Mouse (Mus musculus) liver, embryonic 16.5 days (tissue): ENCODE data around the gene Smtn. TPM values are rescaled to one million over a fixed set of nuclear protein-coding genes. Genes with fewer than 3 reads are reported as not detected.

Experiments used
- ATAC-seq: fragments of 200-750 bp; cut with Nextera tagmentation; 2 replicates; pipeline ENCODE4 v1.8.0; 2017; ENCODE audit warnings: low read depth, mild to moderate bottlenecking, moderate number of reproducible peaks, moderate library complexity
- H3K27ac ChIP-seq: fragments of 300-500 bp; sonication (generic); 2 replicates; pipeline ENCODE4 v1.5.1; 2014; ENCODE audit warnings: mild to moderate bottlenecking, low read length
- H3K27me3 ChIP-seq: fragments of 300-500 bp; sonication (generic); 2 replicates; pipeline ENCODE4 v1.6.1; 2014; ENCODE audit warnings: low read depth, low read length, mixed read lengths; ENCODE audit not compliant: control insufficient read depth, insufficient read depth
- H3K36me3 ChIP-seq: fragments of 300-500 bp; sonication (generic); 2 replicates; pipeline ENCODE4 v1.6.1; 2014; ENCODE audit warnings: mild to moderate bottlenecking; ENCODE audit not compliant: control insufficient read depth, insufficient read depth
- H3K4me1 ChIP-seq: fragments of 300-500 bp; sonication (generic); 2 replicates; pipeline ENCODE4 v1.6.1; 2014; ENCODE audit warnings: low read depth, low read length, mixed read lengths; ENCODE audit not compliant: control insufficient read depth
- H3K4me2 ChIP-seq: fragments of 300-500 bp; sonication (generic); 2 replicates; pipeline ENCODE4 v1.6.1; 2014; ENCODE audit warnings: low read depth, low read length, mixed read lengths
- H3K4me3 ChIP-seq: fragments of 300-500 bp; sonication (generic); 2 replicates; pipeline ENCODE4 v1.5.1; 2014; ENCODE audit warnings: low read depth, mild to moderate bottlenecking, low read length
- H3K9ac ChIP-seq: fragments of 300-500 bp; sonication (generic); 2 replicates; pipeline ENCODE4 v1.6.1; 2014; ENCODE audit warnings: low read depth, low read length
- H3K9me3 ChIP-seq: fragments of 300-500 bp; sonication (generic); replicated peaks from 2 replicates; pipeline ENCODE4 v1.6.1; 2016; ENCODE audit warnings: low read length; ENCODE audit not compliant: control insufficient read depth
- WGBS: fragments of 180-500 bp; shearing (Covaris S2); extraction: QIAGEN DNeasy Blood & Tissue Kit; methylation state at CpG from one replicate; pipeline ENCODE4 v1.1.7; 2014; ENCODE audit not compliant: insufficient replicate concordance; 5-methylcytosine and 5-hydroxymethylcytosine counted together
- polyA plus RNA-seq: library from polyadenylated mRNA; unstranded; fragments of >200 nt; fragmentation: Nextera tagmentation; extraction: Ambion mirVana; gene quantifications from 2 replicates; pipeline ENCODE4 v1.2.1, GENCODE M21; 2015

Smtn gene
- 10.4 and 16.7 TPM in 2 replicates for polyA plus RNA-seq

GRCm38 (mm10) chr11:3540451-3541085 is at the start of gene Smtn:
TSS of gene Smtn (minus strand) at chr11:3540612.
- Histone ChIP-seq H3K4me2 (peak within 1 kb of the TSS; percentile 77), H3K36me3 (no peaks in the 10 kb centered on the region), H3K9me3 (no peaks in the 10 kb centered on the region), H3K9ac (peak within 1 kb of the TSS; percentile 50), H3K4me3 (peak within 1 kb of the TSS; percentile 67), H3K27me3 (no peaks in the 10 kb centered on the region), H3K4me1 (peaks cover 26% of the 10 kb centered on the region), H3K27ac (peak within 1 kb of the TSS; percentile 10; the same call in 1 of the 2 replicates)
- ATAC-seq, result no peak
- WGBS, result 70% methylated on average over 23 of the region's 23 CpGs

- no peak overlapping the region for H3K9ac ChIP-seq
- WGBS, result 52% methylated on average over 11 of the region's 11 CpGs
- no peaks in the 10 kb centered on the region for H3K27me3 ChIP-seq
- H3K36me3 ChIP-seq, result no peaks in the 10 kb centered on the region
- no peaks in the 10 kb centered on the region for H3K4me1 ChIP-seq
- no peak overlapping the region for H3K4me3 ChIP-seq
- no peaks in the 10 kb centered on the region for H3K9me3 ChIP-seq
- no peak overlapping the region for H3K27ac ChIP-seq
- no peak for ATAC-seq
- no peak overlapping the region for H3K4me2 ChIP-seq
These were observed 47.7 kb upstream of the Smtn start for GRCm38 (mm10) chr11:3588036-3588672.

GRCm38 (mm10) chr11:3587350-3587749 is 46.9 kb upstream of the Smtn start:
- H3K27me3 ChIP-seq, result no peaks in the 10 kb centered on the region
- no peaks in the 10 kb centered on the region for H3K36me3 ChIP-seq
- no peaks in the 10 kb centered on the region for H3K9me3 ChIP-seq
- no peak overlapping the region for H3K9ac ChIP-seq
- no peaks in the 10 kb centered on the region for H3K4me1 ChIP-seq
- WGBS, result 22% methylated on average over 4 of the region's 4 CpGs
- H3K4me3 ChIP-seq, result no peak overlapping the region
- ATAC-seq, result no peak
- no peak overlapping the region for H3K27ac ChIP-seq
- no peak overlapping the region for H3K4me2 ChIP-seq

GRCm38 (mm10) chr11:3585983-3586618 is 45.7 kb upstream of the Smtn start:
- H3K27ac ChIP-seq, result no peak overlapping the region
- H3K9ac ChIP-seq, result no peak overlapping the region
- H3K36me3 ChIP-seq, result no peaks in the 10 kb centered on the region
- no peaks in the 10 kb centered on the region for H3K9me3 ChIP-seq
- ATAC-seq, result no peak
- H3K4me2 ChIP-seq, result no peak overlapping the region
- H3K27me3 ChIP-seq, result no peaks in the 10 kb centered on the region
- H3K4me1 ChIP-seq, result no peaks in the 10 kb centered on the region
- H3K4me3 ChIP-seq, result no peak overlapping the region
- 63% methylated on average over 6 of the region's 6 CpGs for WGBS

DNA sequence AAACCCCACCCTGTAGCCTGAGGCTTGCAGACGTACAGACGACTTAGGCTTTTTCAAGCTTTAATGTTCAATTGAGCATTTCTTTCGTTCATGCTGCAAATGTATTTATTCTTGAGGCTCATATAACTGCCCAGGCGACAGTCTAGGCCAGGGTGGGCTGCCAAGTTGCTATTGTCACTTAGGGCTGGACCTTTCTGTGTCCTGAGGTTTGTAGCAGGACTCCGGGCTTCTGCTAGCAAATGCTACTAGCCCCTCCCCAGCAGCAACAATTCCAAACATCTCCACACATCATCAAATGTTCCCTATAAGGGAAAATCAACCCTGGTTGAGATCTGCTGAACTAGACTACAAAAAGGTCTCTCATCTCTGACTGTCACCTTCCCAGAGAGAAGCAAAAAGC is 42.7 kb upstream of the Smtn start:
- no peak for ATAC-seq
- Histone ChIP-seq H3K27me3 (no peaks in the 10 kb centered on the region), H3K9me3 (no peaks in the 10 kb centered on the region), H3K27ac (no peak overlapping the region), H3K36me3 (no peaks in the 10 kb centered on the region), H3K9ac (no peak overlapping the region), H3K4me3 (no peak overlapping the region), H3K4me2 (no peak overlapping the region), H3K4me1 (no peaks in the 10 kb centered on the region)
- 60% methylated on average over 5 of the region's 5 CpGs for WGBS

DNA sequence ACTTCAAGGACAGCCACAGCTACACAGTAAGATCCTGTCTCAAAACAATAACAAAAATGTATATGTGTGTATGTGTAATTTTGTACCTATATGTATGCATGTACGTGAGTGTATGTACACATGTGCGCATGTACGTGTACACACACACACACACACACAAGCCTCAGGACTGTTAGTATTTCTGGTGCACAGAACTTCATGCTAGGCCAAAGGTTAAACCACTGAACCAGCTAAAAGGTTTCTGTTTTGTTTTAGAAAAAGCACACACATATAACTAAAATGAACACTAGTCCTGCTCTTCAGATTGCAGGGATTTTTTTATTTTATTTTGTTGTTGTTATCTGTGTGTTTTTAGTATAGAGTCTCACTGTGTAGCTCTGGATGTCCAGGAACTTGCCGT is 41.5 kb upstream of the Smtn start:
- Histone ChIP-seq H3K4me3 (no peak overlapping the region), H3K9ac (no peak overlapping the region), H3K27me3 (no peaks in the 10 kb centered on the region), H3K9me3 (no peaks in the 10 kb centered on the region), H3K36me3 (no peaks in the 10 kb centered on the region), H3K4me1 (no peaks in the 10 kb centered on the region), H3K4me2 (no peak overlapping the region), H3K27ac (no peak overlapping the region)
- no peak for ATAC-seq
- WGBS, result 72% methylated on average over 4 of the region's 4 CpGs

DNA sequence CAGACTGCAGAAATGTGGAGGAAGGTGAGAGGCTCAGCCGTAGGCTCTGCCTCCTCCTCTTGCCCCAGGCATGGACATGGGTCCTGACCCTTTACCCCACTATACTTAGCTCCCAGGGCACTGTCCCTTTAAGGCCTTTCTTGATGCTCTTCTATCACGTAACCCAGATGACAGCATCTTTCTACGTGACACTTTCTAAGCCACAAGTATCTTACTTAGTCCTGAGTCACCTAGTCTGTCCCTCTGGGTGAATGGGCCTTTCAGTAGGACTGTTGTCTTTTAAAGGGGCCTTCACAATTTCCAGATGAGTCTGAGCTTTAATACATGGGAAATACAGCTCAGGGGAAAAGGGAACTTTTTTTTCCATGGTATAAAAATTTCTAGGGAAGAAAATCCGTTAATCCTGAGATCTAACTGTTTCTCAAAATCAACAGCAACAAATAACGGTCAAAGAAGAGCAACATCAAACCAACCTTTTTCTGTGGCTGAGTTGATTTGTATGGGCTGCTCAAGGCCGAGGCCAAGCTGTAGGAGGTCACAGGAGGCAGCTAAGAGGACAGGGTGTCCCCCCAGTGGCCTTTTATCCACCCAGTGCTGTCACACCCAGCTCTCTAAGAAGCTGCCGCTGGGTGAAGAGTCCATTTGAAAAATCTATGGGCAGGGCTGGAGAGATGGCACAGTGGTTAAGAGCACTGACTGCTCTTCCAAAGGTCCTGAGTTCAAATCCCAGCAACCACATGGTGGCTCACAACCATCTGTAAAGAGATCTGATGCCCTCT is 40.1 kb upstream of the Smtn start:
- H3K4me3 ChIP-seq, result no peak overlapping the region
- H3K27ac ChIP-seq, result no peak overlapping the region
- H3K9ac ChIP-seq, result no peak overlapping the region
- H3K4me2 ChIP-seq, result no peak overlapping the region
- no peak for ATAC-seq
- H3K4me1 ChIP-seq, result no peaks in the 10 kb centered on the region
- H3K9me3 ChIP-seq, result no peaks in the 10 kb centered on the region
- H3K27me3 ChIP-seq, result no peaks in the 10 kb centered on the region
- WGBS, result 46% methylated on average over 7 of the region's 7 CpGs
- no peaks in the 10 kb centered on the region for H3K36me3 ChIP-seq

DNA sequence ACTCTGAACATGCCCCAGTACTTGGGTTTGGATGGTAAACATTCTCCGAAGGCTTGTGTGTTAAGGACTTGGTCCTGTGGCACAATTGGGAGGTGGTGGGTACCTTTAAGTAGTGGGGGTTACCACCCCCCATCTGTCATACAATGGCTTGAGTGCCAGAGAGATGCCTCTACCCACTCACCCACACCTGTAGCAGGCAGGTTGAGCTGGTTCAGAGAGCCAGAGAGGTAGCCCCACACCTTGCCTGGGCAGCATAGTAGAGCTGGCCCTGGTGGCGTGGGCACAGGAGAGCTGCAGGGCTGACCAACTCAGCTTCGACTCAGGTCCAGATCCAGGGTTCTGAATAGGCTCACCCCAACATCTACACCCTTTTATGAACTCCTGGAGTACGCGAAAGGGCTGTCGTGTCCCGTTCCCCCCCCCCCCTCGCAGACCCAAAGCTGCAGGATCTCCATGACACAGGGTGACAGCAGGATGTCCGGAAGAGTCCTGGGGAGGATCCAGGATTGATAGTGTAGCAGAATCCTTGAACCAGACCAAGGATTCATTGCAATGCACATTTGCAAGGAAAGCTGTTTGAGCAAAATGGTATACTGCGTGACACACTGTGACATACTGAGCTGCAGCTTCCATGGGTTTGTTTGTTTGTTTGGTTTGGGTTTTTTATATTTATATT is 37.8 kb upstream of the Smtn start:
- no peak overlapping the region for H3K9ac ChIP-seq
- ATAC-seq, result peak; percentile 16; the same call in 1 of the 2 replicates
- H3K27me3 ChIP-seq, result no peaks in the 10 kb centered on the region
- no peak overlapping the region for H3K4me2 ChIP-seq
- H3K4me1 ChIP-seq, result peaks cover 12% of the 10 kb centered on the region
- no peak overlapping the region for H3K27ac ChIP-seq
- H3K4me3 ChIP-seq, result no peak overlapping the region
- no peaks in the 10 kb centered on the region for H3K9me3 ChIP-seq
- H3K36me3 ChIP-seq, result no peaks in the 10 kb centered on the region
- WGBS, result 70% methylated on average over 10 of the region's 10 CpGs
